Mouse (Mus musculus) ES-E14 (cell line): ENCODE results near the gene Eci1.
"Not testable (repeated sequence)": the region's sequence is repeated elsewhere in the genome, so short reads cannot be mapped to it uniquely, and the experiment has no call there.

Experiments
- CHD2 ChIP-seq: IDR thresholded peaks from 2 replicates; pipeline ENCODE4 v1.6.1; 2014; ENCODE audit warnings: mild to moderate bottlenecking, low read depth, low read length, inconsistent platforms
- HCFC1 ChIP-seq: IDR thresholded peaks from 2 replicates; pipeline ENCODE4 v1.6.1; 2012; ENCODE audit warnings: low read length, inconsistent platforms, borderline replicate concordance; ENCODE audit not compliant: insufficient read depth
- MAFK ChIP-seq: IDR thresholded peaks from 2 replicates; pipeline ENCODE4 v1.6.1; 2014; ENCODE audit warnings: mild to moderate bottlenecking, low read depth, low read length, inconsistent platforms; ENCODE audit not compliant: insufficient read depth
- ZC3H11A ChIP-seq: IDR thresholded peaks from 2 replicates; pipeline ENCODE4 v1.6.1; 2012; ENCODE audit warnings: low read depth, mild to moderate bottlenecking, inconsistent platforms, low read length, borderline replicate concordance
- ZNF384 ChIP-seq: IDR thresholded peaks from 2 replicates; pipeline ENCODE4 v1.6.1; 2012; ENCODE audit warnings: low read depth, low read length, inconsistent platforms

- not testable (repeated sequence) for TF ChIP-seq HCFC1, CHD2, ZNF384, MAFK, ZC3H11A
Observed at GRCm38 (mm10) chr17:24455523-24456206, 29.2 kb downstream of the Eci1 start.
